Mouse (Mus musculus) forebrain, postnatal 0 days (tissue): ENCODE results near the gene Crb2. TPM values are rescaled to one million over a fixed set of nuclear protein-coding genes. Genes with fewer than 3 reads are reported as not detected.

ENCODE experiments used
- ATAC-seq: fragments of 200-750 bp; cut with Nextera tagmentation; 2 replicates; pipeline ENCODE4 v1.8.0; 2017; ENCODE audit warnings: mild to moderate bottlenecking, moderate library complexity
- DNase-seq: peaks from one replicate; pipeline ENCODE4 v3.0.0-alpha.2; 2015
- H3K27ac ChIP-seq: fragments of 300-500 bp; sonication (generic); 2 replicates; pipeline ENCODE4 v1.5.1; 2014; ENCODE audit warnings: low read depth, mild to moderate bottlenecking, antibody characterized with exemption, low read length, moderate library complexity, mixed read lengths
- H3K27me3 ChIP-seq: fragments of 300-500 bp; sonication (generic); 2 replicates; pipeline ENCODE4 v1.6.1; 2014; ENCODE audit warnings: mild to moderate bottlenecking, low read length, mixed read lengths; ENCODE audit not compliant: insufficient read depth
- H3K36me3 ChIP-seq: fragments of 300-500 bp; sonication (generic); 2 replicates; pipeline ENCODE4 v1.6.1; 2014; ENCODE audit warnings: mild to moderate bottlenecking, moderate library complexity; ENCODE audit not compliant: insufficient read depth
- H3K4me1 ChIP-seq: fragments of 300-500 bp; sonication (generic); 2 replicates; pipeline ENCODE4 v1.6.1; 2014; ENCODE audit warnings: antibody characterized with exemption; ENCODE audit not compliant: insufficient read depth
- H3K4me2 ChIP-seq: fragments of 300-500 bp; sonication (generic); 2 replicates; pipeline ENCODE4 v1.6.1; 2014; ENCODE audit warnings: low read depth, mild to moderate bottlenecking, moderate library complexity
- H3K4me3 ChIP-seq: fragments of 300-500 bp; sonication (generic); 2 replicates; pipeline ENCODE4 v1.5.1; 2014; ENCODE audit warnings: low read depth, low read length, mixed read lengths
- H3K9ac ChIP-seq: fragments of 300-500 bp; sonication (generic); 2 replicates; pipeline ENCODE4 v1.6.1; 2014; ENCODE audit warnings: mild to moderate bottlenecking
- H3K9me3 ChIP-seq: fragments of 300-500 bp; sonication (generic); 2 replicates; pipeline ENCODE4 v1.6.1; 2016; ENCODE audit warnings: low read length
- CTCF ChIP-seq: sonication (generic); IDR thresholded peaks from 2 replicates; pipeline ENCODE4 v1.5.1; 2016; ENCODE audit warnings: antibody characterized with exemption, control low read depth, low read depth
- WGBS: fragments of 180-500 bp; shearing (Covaris S2); extraction: QIAGEN DNeasy Blood & Tissue Kit; methylation state at CpG from one replicate; pipeline ENCODE4 v1.1.7; 2014; 5-methylcytosine and 5-hydroxymethylcytosine counted together
- polyA plus RNA-seq: library from polyadenylated mRNA; unstranded; fragments of >200 nt; fragmentation: Nextera tagmentation; extraction: Ambion mirVana; gene quantifications from 2 replicates; pipeline ENCODE4 v1.2.1, GENCODE M21; 2015
- total RNA-seq: library from RNA; depleted of rRNA; stranded (reverse); fragments of >200 nt; gene quantifications from 2 replicates; pipeline ENCODE4 v1.2.3, GENCODE M21; 2014

Gene Crb2
- total and polyA plus RNA-seq, 2 experiments from 2014 or later, result 2.7 to 6.0 TPM

DNA sequence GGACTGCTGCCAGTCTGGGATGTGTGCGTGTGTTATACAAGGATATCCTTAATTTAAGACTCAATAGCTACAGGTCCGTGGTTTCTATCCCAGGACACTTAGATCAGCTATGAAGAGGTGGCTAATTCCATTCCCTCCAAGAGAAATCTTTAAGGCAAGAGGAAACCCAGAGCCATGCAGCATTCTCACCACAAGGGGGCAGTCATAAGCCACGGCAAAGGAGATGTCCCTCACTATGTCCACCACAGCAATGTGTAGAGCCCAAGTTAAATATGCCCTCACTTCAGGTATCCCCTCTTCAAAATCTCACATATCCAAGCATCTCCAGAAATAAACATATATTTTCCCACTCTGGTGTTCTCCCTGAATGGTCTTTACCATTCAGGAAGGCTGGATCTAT is 39.6 kb downstream of the Crb2 start:
- Histone ChIP-seq H3K27me3 (no peaks in the 10 kb centered on the region), H3K27ac (no peak overlapping the region), H3K4me2 (no peak overlapping the region), H3K9me3 (no peaks in the 10 kb centered on the region), H3K9ac (no peak overlapping the region), H3K4me1 (peaks cover 6% of the 10 kb centered on the region; the same call in 1 of the 2 replicates), H3K4me3 (no peak overlapping the region), H3K36me3 (peaks cover 6% of the 10 kb centered on the region; the same call in 1 of the 2 replicates)
- DNase-seq, result peak; percentile 89
- WGBS, result 8% methylated on average over 3 of the region's 3 CpGs
- TF ChIP-seq CTCF, result peak; percentile 97
- ATAC-seq, result peak; percentile 57

DNA sequence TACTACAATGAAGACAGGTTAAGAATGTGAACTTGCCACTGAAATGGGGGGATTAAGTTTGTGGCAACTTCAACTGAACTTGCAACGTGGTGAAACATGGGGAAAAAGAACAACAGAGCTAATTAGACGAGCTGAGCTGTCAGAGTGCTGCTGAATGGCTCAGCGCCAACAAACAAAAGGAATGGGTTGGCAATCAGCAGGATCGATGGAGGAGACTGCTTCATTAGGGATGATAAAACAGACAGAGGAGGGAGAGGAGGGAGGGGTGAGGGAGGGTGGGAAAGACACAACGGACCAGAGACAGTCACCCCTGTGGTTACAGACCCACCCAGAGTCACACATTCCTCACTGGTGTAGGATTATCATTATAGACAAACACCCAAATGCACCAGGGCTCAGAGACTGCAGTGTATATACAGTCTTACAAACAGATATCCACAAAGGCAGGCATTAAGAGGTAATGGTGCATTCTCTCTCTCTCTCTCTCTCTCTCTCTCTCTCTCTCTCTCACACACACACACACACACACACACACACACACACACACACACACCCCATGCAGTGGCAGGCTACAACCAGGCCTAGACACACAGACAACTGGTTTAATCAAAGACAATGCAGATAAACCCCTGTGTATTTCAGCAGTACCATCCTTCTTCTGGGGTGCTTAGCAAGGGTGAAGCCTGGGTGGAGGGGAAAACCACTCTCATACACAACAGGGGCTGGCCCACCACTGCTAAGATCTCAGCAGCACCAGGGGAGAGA is 42.9 kb downstream of the Crb2 start:
- H3K4me2 ChIP-seq, result no peak overlapping the region
- DNase-seq, result peak; percentile 74
- WGBS, result 5% methylated on average over 5 of the region's 5 CpGs
- H3K27me3 ChIP-seq, result no peaks in the 10 kb centered on the region
- H3K9ac ChIP-seq, result no peak overlapping the region
- H3K4me3 ChIP-seq, result no peak overlapping the region
- ATAC-seq, result peak; percentile 49
- peaks cover 6% of the 10 kb centered on the region; the same call in 1 of the 2 replicates for H3K4me1 ChIP-seq
- no peaks in the 10 kb centered on the region for H3K9me3 ChIP-seq
- H3K27ac ChIP-seq, result peak overlapping the region; percentile 17
- TF ChIP-seq CTCF, result no peak
- H3K36me3 ChIP-seq, result no peaks in the 10 kb centered on the region

DNA sequence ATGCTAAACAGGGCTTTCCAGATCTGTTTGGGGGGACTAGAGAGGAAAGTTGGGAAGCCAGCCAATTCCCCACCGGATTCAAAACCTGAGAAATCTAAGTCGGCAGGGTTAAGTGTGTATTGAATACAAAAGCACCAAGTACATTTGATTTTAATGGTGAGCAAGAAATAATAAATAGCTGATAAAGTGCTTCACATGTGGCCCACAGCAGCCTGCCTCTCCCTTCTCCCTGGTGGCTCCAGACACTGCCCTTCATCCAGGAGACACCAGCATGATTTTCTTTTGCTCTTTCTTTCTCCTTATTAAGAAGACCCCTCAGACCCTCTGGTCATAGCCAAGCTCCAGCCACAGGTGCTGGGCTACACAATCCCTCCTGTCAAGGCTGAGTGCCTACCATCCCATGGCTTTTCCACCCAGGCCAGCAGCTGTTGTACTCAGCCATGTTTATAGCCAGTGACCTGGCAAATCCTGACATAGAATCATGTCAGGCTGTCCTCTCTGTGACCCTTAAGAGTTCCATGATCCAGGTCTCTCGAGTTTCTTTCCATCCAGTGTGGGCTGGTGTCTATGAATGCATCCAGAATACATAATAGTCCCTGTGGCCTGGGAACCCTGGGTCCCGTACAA is 43.6 kb downstream of the Crb2 start:
- Histone ChIP-seq H3K4me2 (no peak overlapping the region), H3K4me1 (peaks cover 6% of the 10 kb centered on the region; the same call in 1 of the 2 replicates), H3K9me3 (no peaks in the 10 kb centered on the region), H3K27me3 (no peaks in the 10 kb centered on the region), H3K27ac (0 out of 2 replicates have a peak overlapping the region, but pooled peaks have one; percentile 17), H3K9ac (no peak overlapping the region), H3K36me3 (no peaks in the 10 kb centered on the region), H3K4me3 (no peak overlapping the region)
- TF ChIP-seq CTCF, result no peak
- ATAC-seq (no peak), DNase-seq (no peak)
- 28% methylated on average over 4 of the region's 4 CpGs for WGBS

DNA sequence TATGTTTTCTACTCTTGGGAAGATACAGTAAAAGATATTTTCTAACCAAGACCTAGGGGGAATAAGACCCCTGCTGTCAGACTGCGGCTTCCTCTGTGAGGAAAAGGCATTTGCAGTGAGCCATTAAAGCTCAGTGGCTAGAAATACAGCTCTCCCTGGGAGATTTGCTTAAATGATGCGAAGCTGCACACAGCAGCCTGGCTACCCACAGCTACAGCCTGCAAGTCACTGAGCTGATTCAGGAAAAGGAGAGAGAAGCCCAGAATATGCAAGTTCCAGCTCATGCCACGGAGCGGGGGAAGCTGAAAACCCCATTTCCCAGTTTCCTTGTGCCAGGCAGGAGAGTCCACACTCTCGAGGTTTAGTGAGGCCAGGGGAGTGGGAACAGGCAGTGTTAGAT is 46.1 kb downstream of the Crb2 start:
- Histone ChIP-seq H3K27ac (no peak overlapping the region), H3K4me2 (no peak overlapping the region), H3K4me3 (no peak overlapping the region), H3K36me3 (peaks cover 2% of the 10 kb centered on the region; the same call in 1 of the 2 replicates), H3K9me3 (no peaks in the 10 kb centered on the region), H3K9ac (no peak overlapping the region), H3K27me3 (no peaks in the 10 kb centered on the region), H3K4me1 (peaks cover 6% of the 10 kb centered on the region; the same call in 1 of the 2 replicates)
- ATAC-seq (no peak), DNase-seq (no peak)
- no peak for TF ChIP-seq CTCF
- 57% methylated on average over 5 of the region's 5 CpGs for WGBS

DNA sequence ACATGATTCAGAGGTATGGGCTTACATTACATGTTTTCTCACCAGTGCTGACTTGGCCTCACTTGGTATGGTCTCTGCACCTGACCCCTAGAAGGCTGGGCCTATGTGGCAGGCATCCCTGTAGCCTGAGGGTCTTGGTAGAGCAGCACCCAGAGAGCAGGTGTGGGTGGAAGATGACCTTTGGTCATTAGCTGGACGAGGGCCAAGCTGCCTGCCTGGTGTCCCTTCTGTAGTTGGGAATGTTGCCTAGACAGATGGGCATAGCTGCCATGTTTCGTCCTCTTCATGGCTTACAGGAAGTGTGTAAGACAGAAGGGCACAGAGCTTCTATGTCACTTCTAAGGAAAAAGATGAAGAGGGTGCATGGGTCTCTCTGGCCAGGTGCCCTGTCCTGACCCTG is 47.8 kb downstream of the Crb2 start:
- Histone ChIP-seq H3K9ac (no peak overlapping the region), H3K4me3 (no peak overlapping the region), H3K27ac (no peak overlapping the region), H3K36me3 (peaks cover 5% of the 10 kb centered on the region; the same call in 1 of the 2 replicates), H3K4me1 (no peaks in the 10 kb centered on the region), H3K4me2 (no peak overlapping the region), H3K27me3 (no peaks in the 10 kb centered on the region), H3K9me3 (no peaks in the 10 kb centered on the region)
- ATAC-seq (no peak), DNase-seq (no peak)
- WGBS, result 82% methylated on average over 2 of the region's 2 CpGs
- no peak for TF ChIP-seq CTCF

DNA sequence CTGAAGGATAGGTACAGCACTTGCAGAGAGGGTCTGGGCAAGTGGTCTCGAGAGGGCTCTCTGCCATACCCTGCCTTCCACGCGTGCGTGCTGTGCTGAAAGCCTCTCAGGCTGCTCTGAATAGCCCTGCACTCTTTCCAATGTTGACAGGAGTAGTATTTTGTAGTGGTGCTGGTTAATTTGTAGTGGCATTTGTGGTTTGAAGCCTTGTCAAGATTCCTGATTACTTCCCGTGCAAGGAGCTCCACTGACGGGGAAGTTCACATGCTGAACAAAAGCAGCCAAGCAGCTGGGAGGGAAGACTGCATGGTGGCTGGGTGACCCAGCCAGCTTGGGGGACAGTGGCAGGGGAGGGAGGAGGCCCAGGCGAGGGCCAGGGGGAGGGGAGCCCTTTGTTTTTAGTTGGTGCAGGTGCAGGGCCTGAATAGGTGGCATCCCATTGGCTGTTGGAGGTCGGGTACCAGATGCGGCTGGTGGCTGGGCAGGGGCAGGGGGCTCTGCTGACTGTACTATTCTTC is 53.8 kb downstream of the Crb2 start:
- no peak for TF ChIP-seq CTCF
- DNase-seq (no peak), ATAC-seq (peak; percentile 66)
- H3K9me3 ChIP-seq, result no peaks in the 10 kb centered on the region
- H3K27me3 ChIP-seq, result no peaks in the 10 kb centered on the region
- no peak overlapping the region for H3K4me2 ChIP-seq
- no peak overlapping the region for H3K4me3 ChIP-seq
- no peak overlapping the region for H3K9ac ChIP-seq
- H3K27ac ChIP-seq, result no peak overlapping the region
- no peaks in the 10 kb centered on the region for H3K4me1 ChIP-seq
- H3K36me3 ChIP-seq, result peaks cover 8% of the 10 kb centered on the region; the same call in 1 of the 2 replicates
- 16% methylated on average over 9 of the region's 9 CpGs for WGBS

DNA sequence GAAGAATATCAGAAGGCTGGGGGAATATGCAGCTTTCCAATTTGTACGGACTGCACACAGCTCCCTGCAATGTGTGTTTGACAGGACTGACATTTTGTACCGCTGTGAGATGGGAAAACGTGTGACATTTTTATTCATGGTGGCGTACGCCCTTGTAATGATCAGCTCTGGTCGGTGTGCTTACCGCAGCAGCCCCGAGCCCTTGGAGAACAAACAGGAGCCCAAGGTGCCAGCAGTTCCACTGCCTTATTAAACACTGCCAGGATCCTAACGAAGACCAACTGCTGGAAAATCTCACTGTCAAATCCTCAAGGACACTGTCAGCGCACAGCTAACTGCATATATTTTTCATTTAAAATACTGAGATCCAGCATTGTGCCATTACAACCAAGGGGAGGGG is 56.2 kb downstream of the Crb2 start:
- H3K4me2 ChIP-seq, result no peak overlapping the region
- peaks cover 6% of the 10 kb centered on the region; the same call in 1 of the 2 replicates for H3K36me3 ChIP-seq
- H3K4me3 ChIP-seq, result no peak overlapping the region
- DNase-seq (no peak), ATAC-seq (no peak)
- no peak for TF ChIP-seq CTCF
- H3K9me3 ChIP-seq, result no peaks in the 10 kb centered on the region
- no peaks in the 10 kb centered on the region for H3K27me3 ChIP-seq
- no peak overlapping the region for H3K27ac ChIP-seq
- H3K9ac ChIP-seq, result no peak overlapping the region
- 30% methylated on average over 10 of the region's 10 CpGs for WGBS
- no peaks in the 10 kb centered on the region for H3K4me1 ChIP-seq
